Mouse (Mus musculus) forebrain, embryonic 14.5 days (tissue): ENCODE measurements around the gene Prdm16. TPM values are rescaled to one million over a fixed set of nuclear protein-coding genes. Genes with fewer than 3 reads are reported as not detected.

Experiments used
- ATAC-seq: fragments of 200-750 bp; cut with Nextera tagmentation; 2 replicates; pipeline ENCODE4 v1.8.0; 2017; ENCODE audit warnings: mild to moderate bottlenecking, moderate library complexity
- DNase-seq: peaks from one replicate; pipeline ENCODE4 v3.0.0-alpha.2; 2015; ENCODE audit warnings: low spot score
- H3K27ac ChIP-seq: fragments of 300-500 bp; sonication (generic); 2 replicates; pipeline ENCODE4 v1.5.1; 2014; ENCODE audit warnings: low read depth, mild to moderate bottlenecking, control low read depth, low read length, moderate library complexity
- H3K27me3 ChIP-seq: fragments of 300-500 bp; sonication (generic); replicated peaks from 2 replicates; pipeline ENCODE4 v1.6.1; 2014; ENCODE audit warnings: low read length, control low read depth, mixed read lengths; ENCODE audit not compliant: control insufficient read depth, insufficient read depth
- H3K36me3 ChIP-seq: fragments of 300-500 bp; sonication (generic); 2 replicates; pipeline ENCODE4 v1.6.1; 2014; ENCODE audit warnings: low read length, control low read depth; ENCODE audit not compliant: control insufficient read depth, insufficient read depth
- H3K4me1 ChIP-seq: fragments of 300-500 bp; sonication (generic); 2 replicates; pipeline ENCODE4 v1.6.1; 2014; ENCODE audit warnings: antibody characterized with exemption, low read length, control low read depth; ENCODE audit not compliant: control insufficient read depth, insufficient read depth
- H3K4me2 ChIP-seq: fragments of 300-500 bp; sonication (generic); 2 replicates; pipeline ENCODE4 v1.6.1; 2014; ENCODE audit warnings: mild to moderate bottlenecking, control low read depth, low read length
- H3K4me3 ChIP-seq: fragments of 300-500 bp; sonication (generic); 2 replicates; pipeline ENCODE4 v1.5.1; 2014; ENCODE audit warnings: low read depth, low read length, control low read depth
- H3K9ac ChIP-seq: fragments of 300-500 bp; sonication (generic); 2 replicates; pipeline ENCODE4 v1.6.1; 2014; ENCODE audit warnings: mild to moderate bottlenecking, low read length, control low read depth, moderate library complexity
- H3K9me3 ChIP-seq: fragments of 300-500 bp; sonication (generic); replicated peaks from 2 replicates; pipeline ENCODE4 v1.6.1; 2016; ENCODE audit warnings: low read length, control low read depth, mixed read lengths; ENCODE audit not compliant: control insufficient read depth
- WGBS: fragments of 180-500 bp; shearing (Covaris S2); extraction: QIAGEN DNeasy Blood & Tissue Kit; methylation state at CpG from one replicate; pipeline ENCODE4 v1.1.7; 2014; 5-methylcytosine and 5-hydroxymethylcytosine counted together
- polyA plus RNA-seq: library from polyadenylated mRNA; unstranded; fragments of >200 nt; fragmentation: Nextera tagmentation; extraction: Ambion mirVana; gene quantifications from 2 replicates; pipeline ENCODE4 v1.2.1, GENCODE M21; 2014

Gene Prdm16
- polyA plus RNA-seq, 1 experiment from 2014 or later = 20.6 TPM

GRCm38 (mm10) chr4:154371542-154372247, 265.0 kb downstream of the Prdm16 start:
- DNase-seq (no peak), ATAC-seq (no peak)
- Histone ChIP-seq H3K4me2 (no peak overlapping the region), H3K4me1 (no peaks in the 10 kb centered on the region; the same call in 1 of the 2 replicates), H3K36me3 (0 out of 2 replicates have a peak, but pooled peaks cover 5% of the 10 kb centered on the region), H3K27ac (no peak overlapping the region), H3K9me3 (no peaks in the 10 kb centered on the region), H3K9ac (no peak overlapping the region), H3K4me3 (no peak overlapping the region), H3K27me3 (no peaks in the 10 kb centered on the region)
- 79% methylated on average over 13 of the region's 13 CpGs for WGBS

- no peaks in the 10 kb centered on the region for H3K9me3 ChIP-seq
- H3K27me3 ChIP-seq = no peaks in the 10 kb centered on the region
- DNase-seq (no peak), ATAC-seq (no peak)
- H3K4me1 ChIP-seq = no peaks in the 10 kb centered on the region; the same call in 1 of the 2 replicates
- H3K4me3 ChIP-seq = no peak overlapping the region
- H3K9ac ChIP-seq = no peak overlapping the region
- H3K4me2 ChIP-seq = no peak overlapping the region
- WGBS = 82% methylated on average over 8 of the region's 8 CpGs
- no peak overlapping the region for H3K27ac ChIP-seq
- H3K36me3 ChIP-seq = 0 out of 2 replicates have a peak, but pooled peaks cover 5% of the 10 kb centered on the region
Observed at GRCm38 (mm10) chr4:154370841-154371240, 265.8 kb downstream of the Prdm16 start.

GRCm38 (mm10) chr4:154369089-154369488, 267.6 kb downstream of the Prdm16 start:
- Histone ChIP-seq H3K4me2 (no peak overlapping the region), H3K4me3 (no peak overlapping the region), H3K4me1 (no peaks in the 10 kb centered on the region; the same call in 1 of the 2 replicates), H3K9ac (no peak overlapping the region), H3K36me3 (0 out of 2 replicates have a peak, but pooled peaks cover 5% of the 10 kb centered on the region), H3K27me3 (no peaks in the 10 kb centered on the region), H3K27ac (no peak overlapping the region), H3K9me3 (no peaks in the 10 kb centered on the region)
- no peak for ATAC-seq
- 76% methylated on average over 5 of the region's 5 CpGs for WGBS
- DNase-seq = no peak

GRCm38 (mm10) chr4:154366836-154367235, 269.8 kb downstream of the Prdm16 start:
- H3K27me3 ChIP-seq = no peaks in the 10 kb centered on the region
- no peak overlapping the region for H3K9ac ChIP-seq
- H3K36me3 ChIP-seq = 0 out of 2 replicates have a peak, but pooled peaks cover 5% of the 10 kb centered on the region
- H3K4me3 ChIP-seq = no peak overlapping the region
- DNase-seq = no peak
- no peaks in the 10 kb centered on the region; the same call in 1 of the 2 replicates for H3K4me1 ChIP-seq
- ATAC-seq = no peak
- H3K27ac ChIP-seq = no peak overlapping the region
- no peaks in the 10 kb centered on the region for H3K9me3 ChIP-seq
- WGBS = 88% methylated on average over 6 of the region's 6 CpGs
- H3K4me2 ChIP-seq = no peak overlapping the region

GRCm38 (mm10) chr4:154364752-154365151, 271.9 kb downstream of the Prdm16 start:
- DNase-seq = no peak
- 0 out of 2 replicates have a peak, but pooled peaks cover 5% of the 10 kb centered on the region for H3K36me3 ChIP-seq
- no peak overlapping the region for H3K4me3 ChIP-seq
- no peak overlapping the region for H3K9ac ChIP-seq
- 92% methylated on average over 2 of the region's 2 CpGs for WGBS
- no peaks in the 10 kb centered on the region for H3K27me3 ChIP-seq
- H3K4me2 ChIP-seq = no peak overlapping the region
- H3K4me1 ChIP-seq = no peaks in the 10 kb centered on the region
- ATAC-seq = no peak
- H3K27ac ChIP-seq = no peak overlapping the region
- no peaks in the 10 kb centered on the region for H3K9me3 ChIP-seq

GRCm38 (mm10) chr4:154360850-154361249, 275.8 kb downstream of the Prdm16 start:
- Histone ChIP-seq H3K4me1 (no peaks in the 10 kb centered on the region), H3K4me3 (no peak overlapping the region), H3K27me3 (no peaks in the 10 kb centered on the region), H3K27ac (no peak overlapping the region), H3K36me3 (no peaks in the 10 kb centered on the region), H3K9ac (no peak overlapping the region), H3K9me3 (no peaks in the 10 kb centered on the region), H3K4me2 (no peak overlapping the region)
- no peak for ATAC-seq
- 54% methylated on average over 3 of the region's 3 CpGs for WGBS
- DNase-seq = no peak

GRCm38 (mm10) chr4:154360441-154360840, 276.2 kb downstream of the Prdm16 start:
- H3K4me3 ChIP-seq = no peak overlapping the region
- WGBS = 88% methylated on average over 6 of the region's 7 CpGs
- no peaks in the 10 kb centered on the region for H3K27me3 ChIP-seq
- no peak overlapping the region for H3K4me2 ChIP-seq
- ATAC-seq = no peak
- H3K36me3 ChIP-seq = no peaks in the 10 kb centered on the region
- H3K27ac ChIP-seq = no peak overlapping the region
- no peaks in the 10 kb centered on the region for H3K4me1 ChIP-seq
- H3K9ac ChIP-seq = no peak overlapping the region
- H3K9me3 ChIP-seq = no peaks in the 10 kb centered on the region
- DNase-seq = no peak

GRCm38 (mm10) chr4:154359762-154360300, 276.8 kb downstream of the Prdm16 start:
- Histone ChIP-seq H3K27me3 (no peaks in the 10 kb centered on the region), H3K9ac (no peak overlapping the region), H3K27ac (no peak overlapping the region), H3K4me1 (no peaks in the 10 kb centered on the region), H3K4me3 (no peak overlapping the region), H3K9me3 (no peaks in the 10 kb centered on the region), H3K4me2 (no peak overlapping the region), H3K36me3 (peaks cover 3% of the 10 kb centered on the region; the same call in 1 of the 2 replicates)
- ATAC-seq (no peak), DNase-seq (no peak)
- 60% methylated on average over 9 of the region's 9 CpGs for whole genome bisulfite sequencing

GRCm38 (mm10) chr4:154358816-154359215, 277.9 kb downstream of the Prdm16 start:
- ATAC-seq = no peak
- Histone ChIP-seq H3K36me3 (peaks cover 10% of the 10 kb centered on the region), H3K4me2 (no peak overlapping the region), H3K4me1 (no peaks in the 10 kb centered on the region), H3K27ac (no peak overlapping the region), H3K9me3 (no peaks in the 10 kb centered on the region), H3K9ac (no peak overlapping the region), H3K4me3 (no peak overlapping the region), H3K27me3 (no peaks in the 10 kb centered on the region)
- WGBS = 50% methylated on average over 11 of the region's 11 CpGs
- no peak for DNase-seq
